Mouse (Mus musculus) left cerebral cortex, adult 2 months (tissue): ENCODE measurements around the gene Khdc1a. TPM values are rescaled to one million over a fixed set of nuclear protein-coding genes. Genes with fewer than 3 reads are reported as not detected.
"Not testable (repeated sequence)": the region's sequence is repeated elsewhere in the genome, so short reads cannot be mapped to it uniquely, and the experiment has no call there.

ENCODE experiments used
- DNase-seq, 2 experiments: peaks; one replicate each; pipeline ENCODE4 v3.0.0; 2021 to 2022; ENCODE audit warnings: low spot score in 2 of 2, mixed read lengths in 1 of 2; ENCODE audit errors: extremely low spot score in 1 of 2
- H3K27ac ChIP-seq: fragments of 200-600 bp; 2 replicates; pipeline ENCODE4 v1.8.1; 2022
- H3K4me3 ChIP-seq: fragments of 200-600 bp; 2 replicates; pipeline ENCODE4 v1.8.1; 2022
- CTCF ChIP-seq: fragments of 200-600 bp; IDR thresholded peaks from 2 replicates; pipeline ENCODE4 v1.8.1; 2022; ENCODE audit warnings: antibody characterized with exemption, mild to moderate bottlenecking, moderate library complexity
- intact Hi-C: fragments of 180-260 bp; cut with DNase I; formaldehyde crosslinking; loops from one replicate; pipeline ENCODE4 v1.15.1; 2025
- total RNA-seq, 2 experiments: library from RNA; stranded (reverse); gene quantifications; 2 replicates each; pipeline ENCODE4 v1.2.3; 2021

The Khdc1a gene
- total RNA-seq, 2 experiments from 2014 or later = not detected

GRCm38 (mm10) chr1:21324633-21325032 lies 24.8 kb upstream of the Khdc1a start:
- no peak for DNase-seq
- H3K27ac ChIP-seq = no peak overlapping the region
- TF ChIP-seq CTCF = no peak
- no peak overlapping the region for H3K4me3 ChIP-seq
- intact Hi-C loops = no loop called here

DNA sequence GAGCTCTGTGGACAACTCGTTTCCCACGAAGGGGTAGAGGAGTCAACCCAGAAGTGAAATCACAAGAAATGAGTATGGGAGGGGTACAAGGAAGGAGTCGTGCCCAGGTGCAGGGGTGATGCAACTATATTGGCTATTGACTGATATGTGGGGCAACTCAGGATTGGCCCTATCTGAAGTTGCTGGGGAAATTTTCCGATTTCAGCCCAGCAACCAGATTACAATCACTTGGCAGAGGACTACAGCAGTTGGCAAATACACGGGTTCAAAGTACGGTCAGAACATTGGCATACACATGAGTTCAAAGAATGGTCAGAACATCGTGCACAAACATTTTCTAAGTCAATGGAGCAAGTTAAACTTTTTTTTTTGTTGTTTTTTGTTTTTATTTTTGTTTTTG lies 22.7 kb upstream of the Khdc1a start:
- H3K27ac ChIP-seq = no peak overlapping the region
- intact Hi-C loops = no loop called here
- TF ChIP-seq CTCF = no peak
- H3K4me3 ChIP-seq = no peak overlapping the region
- DNase-seq = no peak

DNA sequence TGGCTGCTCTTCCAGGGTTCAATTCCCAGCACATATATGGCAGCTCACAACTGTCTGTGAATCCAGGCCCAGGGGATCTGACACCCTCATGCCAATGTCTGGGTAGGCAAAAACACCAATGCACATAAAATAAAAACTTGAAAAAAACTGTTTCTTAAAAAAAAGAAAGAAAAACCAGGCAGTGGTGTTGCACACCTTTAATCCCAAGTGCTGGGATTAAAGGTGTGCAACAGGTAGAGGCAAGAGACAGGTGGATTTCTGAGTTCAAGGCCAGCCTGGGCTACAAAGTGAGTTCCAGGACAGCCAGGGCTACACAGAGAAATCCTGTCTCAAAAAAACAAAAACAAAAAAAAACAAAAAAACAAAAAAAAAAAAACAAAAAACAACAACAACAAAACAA lies 18.3 kb upstream of the Khdc1a start:
- intact Hi-C loops, H3K27ac ChIP-seq, H3K4me3 ChIP-seq, DNase-seq: not testable (repeated sequence)

- H3K27ac ChIP-seq = no peak overlapping the region
- TF ChIP-seq CTCF = no peak
- intact Hi-C loops = no loop called here
- no peak overlapping the region for H3K4me3 ChIP-seq
- no peak for DNase-seq
These were observed 16.0 kb upstream of the Khdc1a start for GRCm38 (mm10) chr1:21333222-21333973.

GRCm38 (mm10) chr1:21335836-21336235 lies 13.6 kb upstream of the Khdc1a start:
- TF ChIP-seq CTCF = no peak
- H3K4me3 ChIP-seq = no peak overlapping the region
- no peak overlapping the region for H3K27ac ChIP-seq
- DNase-seq = no peak
- intact Hi-C loops = no loop called here

- H3K4me3 ChIP-seq = no peak overlapping the region
- no peak for DNase-seq
- TF ChIP-seq CTCF = no peak
- intact Hi-C loops = loop anchor here (5.0 kb wide), 2 partner anchors 68 to 403 kb away; no protein-coding TSS in a partner anchor
- no peak overlapping the region for H3K27ac ChIP-seq
These were observed 8.7 kb upstream of the Khdc1a start for GRCm38 (mm10) chr1:21340745-21341144.

- Histone ChIP-seq H3K4me3 (no peak overlapping the region), H3K27ac (no peak overlapping the region)
- peak; percentile 37 to 58 for DNase-seq
- intact Hi-C loops = loop anchor here (1.0 to 5.0 kb wide), 4 partner anchors 72 to 407 kb away; partner anchors contain the start of gene Tmem14a
- TF ChIP-seq CTCF = peak; percentile 80
These were observed 5.2 kb upstream of the Khdc1a start for GRCm38 (mm10) chr1:21344253-21344652.

DNA sequence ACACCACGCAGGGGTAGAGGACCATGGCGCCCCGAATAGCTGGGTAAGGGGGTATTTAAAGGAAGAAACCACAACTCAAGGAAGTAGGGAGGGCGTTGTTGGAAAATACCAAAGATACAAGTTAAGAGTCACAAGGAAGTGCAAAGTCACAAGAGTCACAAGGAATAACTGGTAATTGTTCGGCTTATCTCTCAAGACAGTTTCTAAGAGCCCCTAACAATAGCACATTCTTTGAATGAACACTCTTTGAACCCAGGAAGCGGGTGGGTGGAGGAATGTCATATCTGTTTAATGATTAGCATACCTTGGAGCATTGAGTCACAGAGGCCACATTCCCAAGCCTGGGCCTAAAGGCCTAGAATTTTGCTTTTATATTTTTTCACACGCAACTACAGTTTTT lies 4.7 kb upstream of the Khdc1a start:
- intact Hi-C loops = loop anchor here (1.0 to 5.0 kb wide), 4 partner anchors 72 to 407 kb away; partner anchors contain the start of gene Tmem14a
- DNase-seq, H3K27ac ChIP-seq, H3K4me3 ChIP-seq: not testable (repeated sequence)

DNA sequence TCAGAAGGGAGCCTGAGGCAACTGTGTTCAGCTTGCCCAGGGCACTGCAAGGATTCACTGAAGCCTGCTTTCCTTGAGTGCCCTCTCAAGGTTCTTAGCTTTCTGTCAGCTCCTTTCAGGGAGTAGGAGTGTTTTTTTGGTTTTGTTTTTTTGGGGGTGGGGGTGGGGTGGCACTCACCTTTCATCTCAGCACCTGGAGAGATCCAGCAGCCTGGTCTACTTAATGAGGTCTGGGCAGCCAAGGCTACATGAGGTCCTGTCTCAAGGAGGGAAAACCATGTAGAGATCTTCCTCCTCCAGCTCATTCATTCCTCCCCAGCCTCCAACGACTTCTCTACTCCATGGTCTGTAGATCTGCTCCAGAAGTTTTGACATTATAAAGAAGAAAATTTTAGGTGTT lies 18.6 kb downstream of the Khdc1a start, which contains the start of gene Khdc1c:
Gene Khdc1c, plus strand, starts transcription at position 301 of the 400 bp plus-strand sequence.
- DNase-seq, intact Hi-C loops, H3K27ac ChIP-seq, H3K4me3 ChIP-seq: not testable (repeated sequence)

GRCm38 (mm10) chr1:21383256-21383655 lies 33.8 kb downstream of the Khdc1a start, which contains the start of gene Khdc1b:
Khdc1b (plus strand) TSS chr1:21383556.
- no peak for TF ChIP-seq CTCF
- no peak within 1 kb of the TSS for H3K4me3 ChIP-seq
- no peak within 1 kb of the TSS for H3K27ac ChIP-seq
- intact Hi-C loops = no loop called here
- no peak for DNase-seq

- no peak overlapping the region for H3K4me3 ChIP-seq
- no peak for TF ChIP-seq CTCF
- DNase-seq = no peak
- H3K27ac ChIP-seq = no peak overlapping the region
- intact Hi-C loops = no loop called here
These were observed 41.8 kb downstream of the Khdc1a start for GRCm38 (mm10) chr1:21391138-21391671.

Other genes with a start within 250 kb of the Khdc1a start
- 10 to 100 TPM; 46.6 to 47.4 TPM for gene Tmem14a, start 131.1 kb upstream of the Khdc1a start, total RNA-seq
- gene Gsta3, start 109.1 kb upstream of the Khdc1a start, total RNA-seq = 1 to 10 TPM; 1.6 to 1.7 TPM
- gene Khdc1c, start 18.7 kb downstream of the Khdc1a start, total RNA-seq = not detected
- gene Khdc1b, start 33.9 kb downstream of the Khdc1a start, total RNA-seq = not detected